Mouse (Mus musculus) CH12.LX (cell line): ENCODE results near the gene Chrd. TPM values are rescaled to one million over a fixed set of nuclear protein-coding genes. Genes with fewer than 3 reads are reported as not detected.

Experiments
- DNase-seq: peaks from one replicate; pipeline ENCODE4 v3.0.0-alpha.2; 2013; ENCODE audit errors: extremely low read depth
- H3K27ac ChIP-seq: 2 replicates; pipeline ENCODE4 v1.5.1; 2012; ENCODE audit warnings: low read depth, mild to moderate bottlenecking, control low read depth, moderate library complexity; ENCODE audit not compliant: insufficient read depth
- H3K27me3 ChIP-seq: replicated peaks from 2 replicates; pipeline ENCODE3; 2012; ENCODE audit warnings: inconsistent platforms
- H3K36me3 ChIP-seq, 2 experiments: replicated peaks in 1 of 2; 2 replicates each; pipeline versions ENCODE3 to v1.6.1; 2012; ENCODE audit warnings: inconsistent platforms in 1 of 2, low read length in 1 of 2, mild to moderate bottlenecking in 1 of 2, mixed read lengths in 1 of 2, moderate library complexity in 1 of 2; ENCODE audit not compliant: control insufficient read depth in 1 of 2, insufficient read depth in 1 of 2
- H3K4me1 ChIP-seq, 2 experiments: 2 replicates each; pipeline ENCODE4 v1.6.1; 2012; ENCODE audit warnings: inconsistent platforms in 1 of 2, moderate library complexity in 1 of 2; ENCODE audit not compliant: insufficient read depth in 2 of 2, control insufficient read depth in 1 of 2
- H3K4me2 ChIP-seq: 2 replicates; pipeline ENCODE4 v1.6.1; 2012; ENCODE audit warnings: low read depth, mild to moderate bottlenecking, control low read depth; ENCODE audit not compliant: poor library complexity, insufficient read depth, severe bottlenecking
- H3K4me3 ChIP-seq, 3 experiments: fragments of 150-350 bp in 1 of 3; sonication (generic) in 1 of 3; replicated peaks in 1 of 3; 2 replicates each; pipeline versions ENCODE3 to v1.5.1; 2011 to 2012; ENCODE audit warnings: low read depth in 2 of 3, low read length in 2 of 3, mild to moderate bottlenecking in 2 of 3, moderate library complexity in 2 of 3, control low read depth in 1 of 3, improper control_type of control experiment in 1 of 3, inconsistent platforms in 1 of 3, mixed read lengths in 1 of 3; ENCODE audit not compliant: poor library complexity in 1 of 3
- H3K79me2 ChIP-seq: replicated peaks from 2 replicates; pipeline ENCODE4 v1.6.1; 2012; ENCODE audit warnings: mild to moderate bottlenecking, moderate library complexity; ENCODE audit not compliant: control insufficient read depth, poor library complexity, insufficient read depth, severe bottlenecking; ENCODE audit errors: extremely low read depth
- H3K9ac ChIP-seq: 2 replicates; pipeline ENCODE4 v1.6.1; 2012; ENCODE audit warnings: low read depth, mild to moderate bottlenecking, control low read depth, moderate library complexity; ENCODE audit not compliant: insufficient read depth
- H3K9me3 ChIP-seq: replicated peaks from 2 replicates; pipeline ENCODE3; 2012; ENCODE audit warnings: low read length, inconsistent platforms, mixed read lengths
- BHLHE40 ChIP-seq: IDR thresholded peaks from 2 replicates; pipeline ENCODE4 v1.6.1; 2011; ENCODE audit warnings: mild to moderate bottlenecking, low read depth, low read length, improper control_type of control experiment
- CHD1 ChIP-seq: IDR thresholded peaks from 2 replicates; pipeline ENCODE4 v1.6.1; 2012; ENCODE audit warnings: low read depth, low read length, improper control_type of control experiment, inconsistent platforms
- E2F4 ChIP-seq: IDR thresholded peaks from 2 replicates; pipeline ENCODE4 v1.6.1; 2011; ENCODE audit warnings: low read depth, low read length, improper control_type of control experiment; ENCODE audit not compliant: insufficient replicate concordance
- EP300 ChIP-seq: IDR thresholded peaks from 2 replicates; pipeline ENCODE4 v1.6.1; 2011; ENCODE audit warnings: low read length, improper control_type of control experiment
- JUN ChIP-seq: IDR thresholded peaks from 2 replicates; pipeline ENCODE4 v1.6.1; 2011; ENCODE audit warnings: low read depth, mild to moderate bottlenecking, low read length, improper control_type of control experiment, moderate library complexity; ENCODE audit not compliant: insufficient read depth
- JUND ChIP-seq: conservative IDR thresholded peaks from 2 replicates; pipeline ENCODE4 v1.6.1; 2011; ENCODE audit warnings: low read depth, low read length, improper control_type of control experiment
- KAT2A ChIP-seq: IDR thresholded peaks from 2 replicates; pipeline ENCODE4 v1.6.1; 2012; ENCODE audit warnings: low read length, improper control_type of control experiment, inconsistent platforms; ENCODE audit not compliant: insufficient replicate concordance
- MAFK ChIP-seq: IDR thresholded peaks from 2 replicates; pipeline ENCODE4 v1.6.1; 2011; ENCODE audit warnings: low read length, improper control_type of control experiment; ENCODE audit not compliant: insufficient replicate concordance
- MAX ChIP-seq: IDR thresholded peaks from 2 replicates; pipeline ENCODE4 v1.6.1; 2011; ENCODE audit warnings: low read length, improper control_type of control experiment
- MAZ ChIP-seq: IDR thresholded peaks from 2 replicates; pipeline ENCODE4 v1.6.1; 2012; ENCODE audit warnings: low read depth, mild to moderate bottlenecking, inconsistent platforms, low read length, improper control_type of control experiment, moderate library complexity
- NELFE ChIP-seq: IDR thresholded peaks from 2 replicates; pipeline ENCODE4 v1.6.1; 2011; ENCODE audit warnings: low read depth, low read length, improper control_type of control experiment
- NRF1 ChIP-seq: IDR thresholded peaks from 2 replicates; pipeline ENCODE4 v1.6.1; 2014; ENCODE audit warnings: low read depth, mild to moderate bottlenecking, inconsistent platforms, low read length, improper control_type of control experiment, moderate library complexity
- PAX5 ChIP-seq: IDR thresholded peaks from 2 replicates; pipeline ENCODE4 v1.6.1; 2012; ENCODE audit warnings: low read length, inconsistent platforms, mixed read lengths
- POLR2AphosphoS2 ChIP-seq: IDR thresholded peaks from 2 replicates; pipeline ENCODE4 v1.6.1; 2011; ENCODE audit warnings: low read depth, low read length, improper control_type of control experiment
- RCOR1 ChIP-seq: conservative IDR thresholded peaks from 2 replicates; pipeline ENCODE4 v1.6.1; 2012; ENCODE audit warnings: low read depth, mild to moderate bottlenecking, inconsistent platforms, low read length, improper control_type of control experiment
- ZC3H11A ChIP-seq: IDR thresholded peaks from 2 replicates; pipeline ENCODE4 v1.6.1; 2012; ENCODE audit warnings: low read depth, mild to moderate bottlenecking, inconsistent platforms, low read length, improper control_type of control experiment
- ZMIZ1 ChIP-seq: IDR thresholded peaks from 2 replicates; pipeline ENCODE4 v1.6.1; 2012; ENCODE audit warnings: low read depth, mild to moderate bottlenecking, inconsistent platforms, low read length, improper control_type of control experiment
- ZNF384 ChIP-seq: IDR thresholded peaks from 2 replicates; pipeline ENCODE4 v1.6.1; 2012; ENCODE audit warnings: low read depth, low read length, improper control_type of control experiment, inconsistent platforms
- dilution Hi-C: fragments of 300-500 bp; cut with MboI; formaldehyde crosslinking; loops from 2 replicates; pipeline ENCODE4 v1.14.3; 2020; ENCODE audit warnings: low sequenced_read_pairs; ENCODE audit not compliant: extremely low pct_unique_long_range_greater_than_20kb, extremely low pct_ligation_motif_present
- in situ Hi-C: fragments of 300-500 bp; cut with MboI; formaldehyde crosslinking; loops from 3 replicates; pipeline ENCODE4 v1.14.3; 2019; ENCODE audit warnings: low sequenced_read_pairs, low pct_ligation_motif_present, low pct_unique_long_range_greater_than_20kb, mixed read lengths
- polyA plus RNA-seq: library from polyadenylated mRNA; unstranded; fragments of >175 nt; gene quantifications from 2 replicates; pipeline ENCODE4 v1.2.1, GENCODE M21; 2012; ENCODE audit warnings: low read depth; ENCODE audit not compliant: insufficient read length
- total RNA-seq, 2 experiments: library from RNA; depleted of rRNA; stranded (reverse); fragments of 300-350 nt in 1 of 2; fragments of >200 nt in 1 of 2; gene quantifications; 2 replicates each; pipeline ENCODE4 v1.2.3; 2012 to 2014

Chrd gene
- total and polyA plus RNA-seq, 3 experiments: not detected

- H3K27ac ChIP-seq: no peak overlapping the region
- in situ Hi-C loops: no loop called here
- peaks cover 49% of the 10 kb centered on the region for H3K27me3 ChIP-seq
- peaks cover 2 to 6% of the 10 kb centered on the region in 2 experiments; a peak in 2 of 4 replicates for H3K4me1 ChIP-seq
- H3K9me3 ChIP-seq: peaks cover 8% of the 10 kb centered on the region
- H3K9ac ChIP-seq: no peak overlapping the region
- TF ChIP-seq BHLHE40: no peak
- no peak for TF ChIP-seq MAZ
- H3K4me3 ChIP-seq: no peak overlapping the region
- DNase-seq: no peak
- no peaks in the 10 kb centered on the region for H3K79me2 ChIP-seq
- dilution Hi-C loops: no loop called here
- H3K4me2 ChIP-seq: no peak overlapping the region
- H3K36me3 ChIP-seq: no peaks in the 10 kb centered on the region
Measured at GRCm38 (mm10) chr16:20732251-20732924, 539 bp upstream of the Chrd start.

GRCm38 (mm10) chr16:20733731-20734730, 1.1 kb downstream of the Chrd start, which contains the start of gene Thpo:
Thpo (minus strand) TSS chr16:20734511.
- no peak within 1 kb of the TSS for H3K4me3 ChIP-seq
- peaks cover 54% of the 10 kb centered on the region for H3K27me3 ChIP-seq
- peaks cover 16% of the 10 kb centered on the region for H3K9me3 ChIP-seq
- TF ChIP-seq KAT2A (no peak), E2F4 (no peak), JUND (no peak), NRF1 (no peak), POLR2AphosphoS2 (no peak), RCOR1 (no peak), ZMIZ1 (no peak), MAX (no peak), EP300 (no peak), MAFK (no peak), CHD1 (no peak), ZNF384 (no peak), NELFE (no peak), PAX5 (no peak), JUN (no peak), ZC3H11A (no peak)
- H3K4me2 ChIP-seq: no peak within 1 kb of the TSS
- no peak for DNase-seq
- peaks cover 5 to 6% of the 10 kb centered on the region in 2 experiments; a peak in 3 of 4 replicates for H3K4me1 ChIP-seq
- H3K79me2 ChIP-seq: no peaks in the 10 kb centered on the region
- H3K27ac ChIP-seq: no peak within 1 kb of the TSS
- in situ Hi-C loops: no loop called here
- H3K9ac ChIP-seq: no peak within 1 kb of the TSS
- dilution Hi-C loops: no loop called here
- no peaks in the 10 kb centered on the region for H3K36me3 ChIP-seq
